Mouse (Mus musculus) stomach, postnatal 0 days (tissue): Measurements from ENCODE around the gene Il31ra.

Experiments
- CTCF ChIP-seq: IDR thresholded peaks from 2 replicates; pipeline ENCODE4 v1.5.1; 2016; ENCODE audit warnings: antibody characterized with exemption, low read depth, mild to moderate bottlenecking, moderate library complexity
- EP300 ChIP-seq: optimal IDR thresholded peaks from 2 replicates; pipeline ENCODE3; 2016; ENCODE audit warnings: antibody characterized with exemption

GRCm38 (mm10) chr13:112602607-112603006 lies 8.4 kb upstream of the Il31ra start:
- no peak for TF ChIP-seq EP300
- no peak for TF ChIP-seq CTCF
